Mouse (Mus musculus): ENCODE results near the gene Abhd14a.

- no peak for TF ChIP-seq CTCF (IDR thresholded peaks at IDR 0.05 in 2 of 3, conservative IDR thresholded peaks at IDR 0.05 in 1 of 3; ENCODE audit: control insufficient read depth in 1 of 3, insufficient read depth in 1 of 3, low read depth in 2 of 3, low read length in 3 of 3, poor library complexity in 1 of 3, severe bottlenecking in 1 of 3)
- no peak for TF ChIP-seq MEF2A (IDR thresholded peaks at IDR 0.05; ENCODE audit: extremely low read depth, insufficient replicate concordance, low read depth, low read length, poor library complexity, severe bottlenecking)
- no peak for TF ChIP-seq ZMIZ1 (IDR thresholded peaks at IDR 0.05; ENCODE audit: low read depth, low read length)
- TF ChIP-seq GATA1 (IDR thresholded peaks at IDR 0.05; ENCODE audit: low read depth, low read length) = no peak
- no peak for TF ChIP-seq POLR2A (IDR thresholded peaks at IDR 0.05; ENCODE audit: control insufficient read depth in 1 of 2, insufficient read depth in 1 of 2, low read depth in 1 of 2, low read length in 2 of 2, poor library complexity in 1 of 2)
- no peak for TF ChIP-seq CHD1 (IDR thresholded peaks at IDR 0.05; ENCODE audit: low read depth, low read length)
Measured at GRCm38 (mm10) chr9:106481075-106481474, 33.6 kb upstream of the Abhd14a start.

All from MEL (cell line).